ENCODE assay signal across 12 mouse cellular contexts in the genomic region with DNA sequence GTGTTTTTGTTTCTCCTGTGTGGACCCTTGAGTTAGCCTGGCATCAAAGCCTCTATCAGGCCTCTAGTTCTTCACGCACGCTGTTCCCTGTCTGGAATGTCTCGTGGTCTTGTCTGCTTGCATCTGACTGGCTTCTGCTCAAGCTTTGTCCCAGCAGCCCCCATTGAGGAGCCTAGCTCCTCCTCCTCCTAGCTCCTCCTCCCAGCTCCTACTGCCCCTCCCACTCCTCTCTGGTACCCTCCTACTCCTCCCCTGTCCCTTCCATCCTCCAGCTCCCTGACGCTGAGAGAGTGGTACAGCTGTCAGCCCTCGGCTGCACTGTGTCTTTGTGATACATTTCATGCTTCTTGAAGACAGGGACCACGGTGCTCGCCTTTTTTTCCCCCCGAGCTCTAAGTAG. TPM values are rescaled to one million over a fixed set of nuclear protein-coding genes. Genes with fewer than 3 reads are reported as not detected.
DNase-seq lines count a peak whose midpoint lies in the region; ATAC-seq and TF ChIP-seq lines count a peak whose summit lies in the region.
"Had no signal": no experiment of that assay in that cellular context is flagged by ENCODE, and none has a peak within 500 bp of the region (broad histone marks: within the 10 kb centered on the region; RNA-seq: fewer than 3 reads in every experiment).

No protein-coding gene starts in this region.

- H3K27ac ChIP-seq in kidney, postnatal 0 days: no peak overlapping the region
- H3K27ac ChIP-seq in hindbrain, embryonic 14.5 days: no peak overlapping the region
- H3K27ac ChIP-seq in neural tube, embryonic 12.5 days: no peak overlapping the region
- H3K27ac ChIP-seq in heart, embryonic 11.5 days (ENCODE audit: low read depth, low read length): no peak overlapping the region
- H3K27ac ChIP-seq: heart, embryonic 10.5 days; lung, embryonic 15.5 days had no signal

- no peak overlapping the region for H3K4me2 ChIP-seq in kidney, postnatal 0 days (ENCODE audit: low read length)
- H3K4me2 ChIP-seq in hindbrain, embryonic 14.5 days (replicated peaks): no peak overlapping the region
- H3K4me2 ChIP-seq in neural tube, embryonic 12.5 days (replicated peaks): peak overlapping the region; percentile 15; the same call in 1 of the 2 replicates
- H3K4me2 ChIP-seq in heart, embryonic 11.5 days: no peak overlapping the region
- H3K4me2 ChIP-seq: lung, embryonic 15.5 days had no signal

- no peaks in the 10 kb centered on the region for H3K36me3 ChIP-seq in kidney, postnatal 0 days (ENCODE audit: insufficient read depth, low read length)
- H3K36me3 ChIP-seq in hindbrain, embryonic 14.5 days (replicated peaks; ENCODE audit: control insufficient read depth, insufficient read depth): no peaks in the 10 kb centered on the region
- no peaks in the 10 kb centered on the region for H3K36me3 ChIP-seq in neural tube, embryonic 12.5 days
- no peaks in the 10 kb centered on the region for H3K36me3 ChIP-seq in heart, embryonic 11.5 days (ENCODE audit: control insufficient read depth, insufficient read depth, low read length)
- H3K36me3 ChIP-seq: heart, embryonic 10.5 days; lung, embryonic 15.5 days had no signal

- no peak overlapping the region for H3K4me3 ChIP-seq in kidney, postnatal 0 days (replicated peaks; ENCODE audit: low read depth, low read length)
- no peak overlapping the region for H3K4me3 ChIP-seq in hindbrain, embryonic 14.5 days (replicated peaks; ENCODE audit: low read length)
- no peak overlapping the region for H3K4me3 ChIP-seq in neural tube, embryonic 12.5 days
- no peak overlapping the region for H3K4me3 ChIP-seq in heart, embryonic 11.5 days (ENCODE audit: low read depth, low read length)
- H3K4me3 ChIP-seq: heart, embryonic 10.5 days; lung, embryonic 15.5 days had no signal

- ATAC-seq in kidney, postnatal 0 days (replicated peaks; ENCODE audit: low FRiP score, low read depth): peak; percentile 46; the same call in 1 of the 2 replicates
- ATAC-seq in hindbrain, embryonic 14.5 days (ENCODE audit: low FRiP score): peak; percentile 65
- peak; percentile 88; the same call in 1 of the 2 replicates for ATAC-seq in neural tube, embryonic 12.5 days (ENCODE audit: low FRiP score, low read depth)
- no peak for ATAC-seq in heart, embryonic 11.5 days (replicated peaks; ENCODE audit: insufficient number of reproducible peaks, low FRiP score, low TSS enrichment)

- WGBS in kidney, postnatal 0 days: 22% methylated on average over 8 of the region's 8 CpGs
- WGBS in hindbrain, embryonic 14.5 days: 16% methylated on average over 8 of the region's 8 CpGs
- 15% methylated on average over 8 of the region's 8 CpGs for WGBS in neural tube, embryonic 12.5 days
- WGBS in heart, embryonic 11.5 days (ENCODE audit: insufficient replicate concordance): 25% methylated on average over 8 of the region's 8 CpGs

- TF ChIP-seq CTCF in kidney, postnatal 0 days (IDR thresholded peaks at IDR 0.05; ENCODE audit: low read depth): no peak

- H3K27me3 ChIP-seq in kidney, postnatal 0 days (ENCODE audit: insufficient read depth, low read length): no peaks in the 10 kb centered on the region
- H3K27me3 ChIP-seq in hindbrain, embryonic 14.5 days (ENCODE audit: control insufficient read depth, insufficient read depth, low read length): no peaks in the 10 kb centered on the region
- H3K27me3 ChIP-seq in neural tube, embryonic 12.5 days (replicated peaks): no peaks in the 10 kb centered on the region
- peaks cover 12% of the 10 kb centered on the region; the same call in 1 of the 2 replicates for H3K27me3 ChIP-seq in heart, embryonic 11.5 days (ENCODE audit: control insufficient read depth, insufficient read depth, low read length)
- H3K27me3 ChIP-seq: lung, embryonic 15.5 days had no signal

- peak; percentile 50 for DNase-seq in kidney, postnatal 0 days (ENCODE audit: low spot score)
- DNase-seq in kidney, adult 8-10 months: no peak
- peak; percentile 48 for DNase-seq in embryo, embryonic 9.5 days (ENCODE audit: extremely low spot score)
- no peak for DNase-seq in hindbrain, embryonic 14.5 days (ENCODE audit: low spot score)
- DNase-seq in T-cell, adult 2 months (ENCODE audit: low spot score): no peak
- DNase-seq in kidney, postnatal 10 days: no peak
- DNase-seq: B cell, adult 2 months; cerebellum, adult 11-12 months had no signal

- no peaks in the 10 kb centered on the region for H3K4me1 ChIP-seq in kidney, postnatal 0 days (replicated peaks; ENCODE audit: insufficient read depth, low read length)
- no peaks in the 10 kb centered on the region for H3K4me1 ChIP-seq in hindbrain, embryonic 14.5 days (replicated peaks; ENCODE audit: control insufficient read depth, insufficient read depth, low read length)
- H3K4me1 ChIP-seq in neural tube, embryonic 12.5 days: peaks cover 13% of the 10 kb centered on the region; the same call in 1 of the 2 replicates
- H3K4me1 ChIP-seq in heart, embryonic 11.5 days (ENCODE audit: control insufficient read depth, insufficient read depth, low read length): no peaks in the 10 kb centered on the region
- H3K4me1 ChIP-seq: lung, embryonic 15.5 days had no signal

- no peak overlapping the region for H3K9ac ChIP-seq in kidney, postnatal 0 days (ENCODE audit: low read depth, low read length)
- no peak overlapping the region for H3K9ac ChIP-seq in hindbrain, embryonic 14.5 days
- no peak overlapping the region for H3K9ac ChIP-seq in neural tube, embryonic 12.5 days
- no peak overlapping the region for H3K9ac ChIP-seq in heart, embryonic 11.5 days (ENCODE audit: low read depth, low read length)
- H3K9ac ChIP-seq: lung, embryonic 15.5 days had no signal

- no peaks in the 10 kb centered on the region for H3K9me3 ChIP-seq in kidney, postnatal 0 days (replicated peaks; ENCODE audit: low read length)
- no peaks in the 10 kb centered on the region for H3K9me3 ChIP-seq in hindbrain, embryonic 14.5 days (ENCODE audit: control insufficient read depth, low read length)
- H3K9me3 ChIP-seq in neural tube, embryonic 12.5 days: no peaks in the 10 kb centered on the region
- H3K9me3 ChIP-seq in heart, embryonic 11.5 days (replicated peaks; ENCODE audit: control insufficient read depth, low read length): no peaks in the 10 kb centered on the region
- H3K9me3 ChIP-seq: heart, embryonic 10.5 days; lung, embryonic 15.5 days had no signal

RNA-seq across cellular contexts. Expression of gene Ass1, which starts 51.4 kb away (rescaled TPM):
- 319 and 427 TPM in 2 replicates for polyA plus RNA-seq in kidney, postnatal 0 days (2015; fragmentation: Nextera tagmentation; extraction: Ambion mirVana)
- 6.1 and 8.0 TPM in 2 replicates for polyA plus RNA-seq in hindbrain, embryonic 14.5 days (2014; fragmentation: Nextera tagmentation; extraction: Ambion mirVana)
- 27.3 and 33.0 TPM in 2 replicates for polyA plus RNA-seq in neural tube, embryonic 12.5 days (2016; fragmentation: Nextera tagmentation; extraction: Ambion mirVana)
- 8.8 and 9.0 TPM in 2 replicates for polyA plus RNA-seq in heart, embryonic 11.5 days (2014; fragmentation: Nextera tagmentation; extraction: Ambion mirVana)

Comparison
In these comparisons a context has a peak if more than half of its experiments do, and no peak if none do; other contexts are left out.
1. DNase-seq: peak in kidney, postnatal 0 days (single experiment) and embryo, embryonic 9.5 days (single experiment); none in kidney, adult 8-10 months (0 of 2), hindbrain, embryonic 14.5 days (single experiment), T-cell, adult 2 months (single experiment) and kidney, postnatal 10 days (single experiment).